Mouse (Mus musculus) MEL (cell line): Measurements from ENCODE around the gene Tmcc3. TPM values are rescaled to one million over a fixed set of nuclear protein-coding genes. Genes with fewer than 3 reads are reported as not detected.

Source experiments
- DNase-seq: peaks from one replicate; pipeline ENCODE4 v3.0.0; 2011; ENCODE audit warnings: low read depth, low spot score
- H3K27ac ChIP-seq: 2 replicates; pipeline ENCODE4 v1.5.1; 2012; ENCODE audit warnings: low read depth, mild to moderate bottlenecking, control low read depth, low read length, moderate library complexity; ENCODE audit not compliant: control insufficient read depth
- H3K27me3 ChIP-seq, 2 experiments: fragments of 150-350 bp in 1 of 2; sonication (generic) in 1 of 2; 2 replicates each; pipeline ENCODE4 v1.6.1; 2012; ENCODE audit warnings: low read length in 2 of 2, mild to moderate bottlenecking in 2 of 2, improper control_type of control experiment in 1 of 2, moderate library complexity in 1 of 2; ENCODE audit not compliant: insufficient read depth in 2 of 2, control insufficient read depth in 1 of 2
- H3K36me3 ChIP-seq, 2 experiments: 2 replicates each; pipeline ENCODE4 v1.6.1; 2012 to 2014; ENCODE audit warnings: low read length in 2 of 2, improper control_type of control experiment in 1 of 2, inconsistent platforms in 1 of 2, mild to moderate bottlenecking in 1 of 2; ENCODE audit not compliant: insufficient read depth in 2 of 2, control insufficient read depth in 1 of 2
- H3K4me1 ChIP-seq, 2 experiments: fragments of 150-350 bp in 1 of 2; sonication (generic) in 1 of 2; 2 replicates each; pipeline ENCODE4 v1.6.1; 2012; ENCODE audit warnings: low read length in 2 of 2, improper control_type of control experiment in 1 of 2, mild to moderate bottlenecking in 1 of 2; ENCODE audit not compliant: insufficient read depth in 2 of 2, control insufficient read depth in 1 of 2
- H3K4me3 ChIP-seq, 2 experiments: fragments of 150-350 bp in 1 of 2; sonication (generic) in 1 of 2; 2 replicates each; pipeline ENCODE4 v1.5.1; 2012; ENCODE audit warnings: low read depth in 2 of 2, low read length in 2 of 2, mild to moderate bottlenecking in 2 of 2, moderate library complexity in 2 of 2, control low read depth in 1 of 2, improper control_type of control experiment in 1 of 2; ENCODE audit not compliant: control insufficient read depth in 1 of 2, insufficient read depth in 1 of 2
- H3K79me2 ChIP-seq: 2 replicates; pipeline ENCODE4 v1.6.1; 2012; ENCODE audit warnings: mild to moderate bottlenecking, low read length, moderate library complexity; ENCODE audit not compliant: control insufficient read depth, poor library complexity, insufficient read depth
- H3K9ac ChIP-seq: 2 replicates; pipeline ENCODE4 v1.6.1; 2012; ENCODE audit warnings: low read depth, mild to moderate bottlenecking, control low read depth, low read length, moderate library complexity; ENCODE audit not compliant: control insufficient read depth, poor library complexity, severe bottlenecking
- H3K9me3 ChIP-seq: fragments of 150-350 bp; sonication (generic); replicated peaks from 2 replicates; pipeline ENCODE4 v1.6.1; 2012; ENCODE audit warnings: mild to moderate bottlenecking, low read length, improper control_type of control experiment, moderate library complexity; ENCODE audit not compliant: insufficient read depth
- BHLHE40 ChIP-seq: IDR thresholded peaks from 2 replicates; pipeline ENCODE4 v1.6.1; 2012; ENCODE audit warnings: low read depth, mild to moderate bottlenecking, inconsistent platforms, low read length, improper control_type of control experiment, borderline replicate concordance
- CHD1 ChIP-seq: IDR thresholded peaks from 2 replicates; pipeline ENCODE4 v1.6.1; 2012; ENCODE audit warnings: low read depth, mild to moderate bottlenecking, inconsistent platforms, low read length, improper control_type of control experiment
- CHD2 ChIP-seq: IDR thresholded peaks from 2 replicates; pipeline ENCODE4 v1.6.1; 2011; ENCODE audit warnings: low read length, improper control_type of control experiment
- CTCF ChIP-seq, 3 experiments: IDR thresholded peaks in 2 of 3; conservative IDR thresholded peaks in 1 of 3; 2 replicates each; pipeline ENCODE4 v1.5.1; 2011 to 2012; ENCODE audit warnings: low read length in 3 of 3, low read depth in 2 of 3, mild to moderate bottlenecking in 2 of 3, improper control_type of control experiment in 1 of 3, inconsistent platforms in 1 of 3, mixed read lengths in 1 of 3, moderate library complexity in 1 of 3; ENCODE audit not compliant: control insufficient read depth in 1 of 3, insufficient read depth in 1 of 3, poor library complexity in 1 of 3, severe bottlenecking in 1 of 3
- ELF1 ChIP-seq: IDR thresholded peaks from 2 replicates; pipeline ENCODE4 v1.6.1; 2014; ENCODE audit warnings: low read depth, mild to moderate bottlenecking, inconsistent platforms, low read length, improper control_type of control experiment, moderate library complexity
- ETS1 ChIP-seq: IDR thresholded peaks from 2 replicates; pipeline ENCODE4 v1.6.1; 2012; ENCODE audit warnings: low read depth, mild to moderate bottlenecking, inconsistent platforms, low read length, improper control_type of control experiment, moderate library complexity
- GABPA ChIP-seq: IDR thresholded peaks from 2 replicates; pipeline ENCODE4 v1.6.1; 2012; ENCODE audit warnings: low read depth, mild to moderate bottlenecking, inconsistent platforms, low read length, improper control_type of control experiment, moderate library complexity
- GATA1 ChIP-seq: IDR thresholded peaks from 2 replicates; pipeline ENCODE4 v1.6.1; 2011; ENCODE audit warnings: low read depth, low read length, improper control_type of control experiment
- HCFC1 ChIP-seq: IDR thresholded peaks from 2 replicates; pipeline ENCODE4 v1.6.1; 2012; ENCODE audit warnings: low read depth, mild to moderate bottlenecking, inconsistent platforms, low read length, improper control_type of control experiment, moderate library complexity
- KAT2A ChIP-seq: conservative IDR thresholded peaks from 2 replicates; pipeline ENCODE4 v1.6.1; 2012; ENCODE audit warnings: low read depth, low read length, improper control_type of control experiment, inconsistent platforms
- MAFK ChIP-seq: IDR thresholded peaks from 2 replicates; pipeline ENCODE4 v1.6.1; 2011; ENCODE audit warnings: low read depth, mild to moderate bottlenecking, low read length, improper control_type of control experiment, borderline replicate concordance
- MAZ ChIP-seq: IDR thresholded peaks from 2 replicates; pipeline ENCODE4 v1.6.1; 2012; ENCODE audit warnings: low read depth, mild to moderate bottlenecking, inconsistent platforms, low read length, improper control_type of control experiment
- MEF2A ChIP-seq: IDR thresholded peaks from 2 replicates; pipeline ENCODE4 v1.6.1; 2014; ENCODE audit warnings: low read depth, mild to moderate bottlenecking, inconsistent platforms, low read length, improper control_type of control experiment; ENCODE audit not compliant: poor library complexity, insufficient replicate concordance, severe bottlenecking; ENCODE audit errors: extremely low read depth
- MYB ChIP-seq: IDR thresholded peaks from 2 replicates; pipeline ENCODE4 v1.6.1; 2011; ENCODE audit warnings: mild to moderate bottlenecking, low read depth, low read length, improper control_type of control experiment
- MYC ChIP-seq: IDR thresholded peaks from 2 replicates; pipeline ENCODE4 v1.6.1; 2011; ENCODE audit warnings: low read depth, mild to moderate bottlenecking, low read length, improper control_type of control experiment, moderate library complexity
- NELFE ChIP-seq: IDR thresholded peaks from 2 replicates; pipeline ENCODE4 v1.6.1; 2011; ENCODE audit warnings: low read depth, low read length, improper control_type of control experiment
- NRF1 ChIP-seq: IDR thresholded peaks from 2 replicates; pipeline ENCODE4 v1.6.1; 2014; ENCODE audit warnings: low read depth, mild to moderate bottlenecking, inconsistent platforms, low read length, improper control_type of control experiment, moderate library complexity; ENCODE audit not compliant: poor library complexity, insufficient read depth, severe bottlenecking
- POLR2A ChIP-seq, 2 experiments: IDR thresholded peaks; 2 replicates each; pipeline ENCODE4 v1.6.1; 2011 to 2012; ENCODE audit warnings: low read length in 2 of 2, mild to moderate bottlenecking in 2 of 2, control low read depth in 1 of 2, improper control_type of control experiment in 1 of 2, low read depth in 1 of 2, moderate library complexity in 1 of 2; ENCODE audit not compliant: control insufficient read depth in 1 of 2, insufficient read depth in 1 of 2, poor library complexity in 1 of 2
- POLR2AphosphoS2 ChIP-seq: IDR thresholded peaks from 2 replicates; pipeline ENCODE4 v1.6.1; 2011; ENCODE audit warnings: low read length, improper control_type of control experiment
- POLR2AphosphoS5 ChIP-seq: IDR thresholded peaks from 2 replicates; pipeline ENCODE4 v1.6.1; 2012; ENCODE audit warnings: low read depth, borderline replicate concordance, mild to moderate bottlenecking, inconsistent platforms, low read length, moderate library complexity, mixed read lengths
- RCOR1 ChIP-seq: IDR thresholded peaks from 2 replicates; pipeline ENCODE4 v1.6.1; 2012; ENCODE audit warnings: low read depth, mild to moderate bottlenecking, inconsistent platforms, low read length, improper control_type of control experiment
- SMC3 ChIP-seq: IDR thresholded peaks from 2 replicates; pipeline ENCODE4 v1.6.1; 2011; ENCODE audit warnings: low read depth, low read length, improper control_type of control experiment
- TBP ChIP-seq: IDR thresholded peaks from 2 replicates; pipeline ENCODE4 v1.8.0; 2011; ENCODE audit warnings: low read depth, low read length, improper control_type of control experiment
- TCF12 ChIP-seq: IDR thresholded peaks from 2 replicates; pipeline ENCODE4 v1.6.1; 2014; ENCODE audit warnings: low read depth, mild to moderate bottlenecking, inconsistent platforms, low read length, improper control_type of control experiment, moderate library complexity
- UBTF ChIP-seq: IDR thresholded peaks from 2 replicates; pipeline ENCODE4 v1.6.1; 2012; ENCODE audit warnings: low read depth, mild to moderate bottlenecking, inconsistent platforms, low read length, improper control_type of control experiment, moderate library complexity, borderline replicate concordance; ENCODE audit not compliant: insufficient read depth
- USF1 ChIP-seq: IDR thresholded peaks from 2 replicates; pipeline ENCODE4 v1.6.1; 2014; ENCODE audit warnings: low read depth, mild to moderate bottlenecking, inconsistent platforms, low read length, improper control_type of control experiment, moderate library complexity
- ZC3H11A ChIP-seq: IDR thresholded peaks from 2 replicates; pipeline ENCODE4 v1.6.1; 2012; ENCODE audit warnings: low read depth, mild to moderate bottlenecking, inconsistent platforms, low read length, improper control_type of control experiment
- ZMIZ1 ChIP-seq: IDR thresholded peaks from 2 replicates; pipeline ENCODE4 v1.6.1; 2012; ENCODE audit warnings: low read depth, mild to moderate bottlenecking, inconsistent platforms, low read length, improper control_type of control experiment, moderate library complexity
- polyA plus RNA-seq, 2 experiments: library from polyadenylated mRNA; stranded (reverse) in 1 of 2; unstranded in 1 of 2; fragments of >175 nt in 1 of 2; fragments of >200 nt in 1 of 2; gene quantifications; 2 replicates each; pipeline versions ENCODE4 v1.2.1 to v1.2.4; 2012; ENCODE audit warnings: low replicate concordance in 2 of 2, low read depth in 1 of 2; ENCODE audit not compliant: insufficient read length in 2 of 2, insufficient read depth in 1 of 2, missing spikeins in 1 of 2
- total RNA-seq: library from RNA; depleted of rRNA; stranded (reverse); fragments of 300-350 nt; gene quantifications from 2 replicates; pipeline ENCODE4 v1.2.3, GENCODE M21; 2012

The Tmcc3 gene
- total and polyA plus RNA-seq, 3 experiments = 1.3 to 2.6 TPM; not detected in 1

- Histone ChIP-seq H3K4me3 (no peak overlapping the region), H3K4me1 (peaks cover 8 to 9% of the 10 kb centered on the region in 2 experiments), H3K9ac (no peak overlapping the region), H3K27me3 (no peaks in the 10 kb centered on the region), H3K27ac (no peak overlapping the region), H3K79me2 (no peaks in the 10 kb centered on the region), H3K9me3 (no peaks in the 10 kb centered on the region)
- DNase-seq = no peak
- TF ChIP-seq GATA1 (no peak), MAFK (no peak), TCF12 (no peak), NELFE (no peak), POLR2AphosphoS5 (no peak), SMC3 (no peak), KAT2A (no peak), GABPA (no peak), RCOR1 (no peak), HCFC1 (no peak), CTCF (IDR thresholded peaks at IDR 0.05 in 2 of 3, conservative IDR thresholded peaks at IDR 0.05 in 1 of 3; ENCODE audit: control insufficient read depth in 1 of 3, insufficient read depth in 1 of 3, low read depth in 2 of 3, low read length in 3 of 3, poor library complexity in 1 of 3, severe bottlenecking in 1 of 3) (no peak), ETS1 (no peak), USF1 (no peak), CHD1 (no peak), BHLHE40 (no peak), NRF1 (no peak)
- TF ChIP-seq, all 39 proteins: peak for 0
- H3K36me3 ChIP-seq = peaks cover 0 to 2% of the 10 kb centered on the region in 2 experiments; a peak in 2 of 4 replicates
These were observed 233.7 kb downstream of the Tmcc3 start for GRCm38 (mm10) chr10:94545259-94546019.

GRCm38 (mm10) chr10:94546617-94547016 is 234.9 kb downstream of the Tmcc3 start:
- no peak overlapping the region for H3K4me3 ChIP-seq
- peaks cover 9 to 10% of the 10 kb centered on the region in 2 experiments for H3K4me1 ChIP-seq
- no peaks in the 10 kb centered on the region for H3K79me2 ChIP-seq
- no peaks in the 10 kb centered on the region for H3K27me3 ChIP-seq
- H3K9me3 ChIP-seq = no peaks in the 10 kb centered on the region
- no peak overlapping the region for H3K9ac ChIP-seq
- H3K27ac ChIP-seq = no peak overlapping the region
- no peak for DNase-seq
- no peak for TF ChIP-seq POLR2AphosphoS2
- TF ChIP-seq TBP = no peak
- TF ChIP-seq ELF1 = no peak
- no peak for TF ChIP-seq MAZ
- TF ChIP-seq ZC3H11A = no peak
- TF ChIP-seq MYC = no peak
- TF ChIP-seq MEF2A = no peak
- no peak for TF ChIP-seq ETS1
- TF ChIP-seq CHD2 = no peak
- no peak for TF ChIP-seq ZMIZ1
- no peak for TF ChIP-seq POLR2A (IDR thresholded peaks at IDR 0.05; ENCODE audit: control insufficient read depth in 1 of 2, insufficient read depth in 1 of 2, low read depth in 1 of 2, low read length in 2 of 2, poor library complexity in 1 of 2)
- TF ChIP-seq NRF1 = no peak
- TF ChIP-seq CTCF (IDR thresholded peaks at IDR 0.05 in 2 of 3, conservative IDR thresholded peaks at IDR 0.05 in 1 of 3; ENCODE audit: control insufficient read depth in 1 of 3, insufficient read depth in 1 of 3, low read depth in 2 of 3, low read length in 3 of 3, poor library complexity in 1 of 3, severe bottlenecking in 1 of 3) = no peak
- no peak for TF ChIP-seq TCF12
- no peak for TF ChIP-seq MYB
- no peak for TF ChIP-seq POLR2AphosphoS5
- TF ChIP-seq GATA1 = no peak
- no peak for TF ChIP-seq SMC3
- TF ChIP-seq MAFK = no peak
- no peak for TF ChIP-seq UBTF
- peaks cover 0 to 2% of the 10 kb centered on the region in 2 experiments; a peak in 2 of 4 replicates for H3K36me3 ChIP-seq
